Mouse (Mus musculus) lung, adult 2 months (tissue): Measurements from ENCODE around the gene Lekr1. TPM values are rescaled to one million over a fixed set of nuclear protein-coding genes. Genes with fewer than 3 reads are reported as not detected.

Experiments
- DNase-seq: peaks from one replicate; pipeline ENCODE4 v3.0.0; 2022
- H3K4me1 ChIP-seq: fragments of 200-500 bp; 2 replicates; pipeline ENCODE4 v1.6.1; 2011; ENCODE audit warnings: low read length; ENCODE audit not compliant: control insufficient read depth, insufficient read depth
- H3K4me3 ChIP-seq: fragments of 200-500 bp; replicated peaks from 2 replicates; pipeline ENCODE3; 2011; ENCODE audit warnings: low read depth, mild to moderate bottlenecking, control low read depth, low read length; ENCODE audit errors: extremely low read depth
- CTCF ChIP-seq: fragments of 200-500 bp; IDR thresholded peaks from 2 replicates; pipeline ENCODE4 v1.5.1; 2011; ENCODE audit warnings: mild to moderate bottlenecking, low read length, control low read depth; ENCODE audit not compliant: insufficient read depth
- POLR2A ChIP-seq: fragments of 200-500 bp; IDR thresholded peaks from 2 replicates; pipeline ENCODE4 v1.6.1; 2011; ENCODE audit warnings: low read depth, mild to moderate bottlenecking, control low read depth, low read length, borderline replicate concordance; ENCODE audit errors: extremely low read depth
- WGBS: fragments of 180-500 bp; shearing (Covaris S2); methylation state at CpG from one replicate; pipeline ENCODE4 v1.1.7; 2018; 5-methylcytosine and 5-hydroxymethylcytosine counted together
- polyA plus RNA-seq: library from polyadenylated mRNA; depleted of rRNA; stranded (reverse); fragments of >200 nt; gene quantifications from 2 replicates; pipeline ENCODE4 v1.2.3, GENCODE M21; 2012

Lekr1 gene
- polyA plus RNA-seq, 1 experiment = 1.3 TPM

DNA sequence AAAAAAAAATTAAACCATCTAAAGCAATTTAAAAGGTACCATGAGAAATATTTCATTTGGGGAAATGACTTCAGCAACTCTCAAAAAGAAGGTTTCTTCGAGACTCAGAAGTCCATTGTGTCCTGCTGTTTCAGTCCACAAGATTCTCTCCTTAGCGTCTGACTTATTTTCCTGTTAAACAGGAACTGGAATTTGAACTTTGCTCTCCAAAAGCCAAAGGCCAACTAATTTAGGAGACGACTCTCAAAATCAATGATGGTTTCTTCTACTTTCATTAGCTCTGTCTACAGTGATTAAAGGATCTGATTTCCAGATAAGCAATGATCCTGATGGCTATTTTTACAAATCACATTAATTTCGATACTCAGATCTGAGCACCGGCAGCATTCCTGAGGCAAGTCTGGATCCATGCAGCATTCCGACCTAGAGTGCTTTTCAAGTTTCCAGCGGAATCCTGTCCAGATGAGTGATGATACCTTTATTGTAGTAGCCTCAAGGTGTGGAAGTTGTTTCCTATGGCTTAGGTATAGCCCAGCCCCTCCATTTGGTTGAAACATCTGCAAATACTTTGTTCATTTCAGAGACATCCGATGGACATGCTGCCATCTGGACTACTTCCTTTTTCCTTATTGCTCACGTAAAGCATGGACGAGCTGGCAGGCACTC lies 11.4 kb upstream of the Lekr1 start:
- no peaks in the 10 kb centered on the region for H3K4me1 ChIP-seq
- 53% methylated on average over 10 of the region's 10 CpGs for WGBS
- TF ChIP-seq POLR2A = no peak
- no peak for TF ChIP-seq CTCF
- no peak for DNase-seq
- H3K4me3 ChIP-seq = no peak overlapping the region

DNA sequence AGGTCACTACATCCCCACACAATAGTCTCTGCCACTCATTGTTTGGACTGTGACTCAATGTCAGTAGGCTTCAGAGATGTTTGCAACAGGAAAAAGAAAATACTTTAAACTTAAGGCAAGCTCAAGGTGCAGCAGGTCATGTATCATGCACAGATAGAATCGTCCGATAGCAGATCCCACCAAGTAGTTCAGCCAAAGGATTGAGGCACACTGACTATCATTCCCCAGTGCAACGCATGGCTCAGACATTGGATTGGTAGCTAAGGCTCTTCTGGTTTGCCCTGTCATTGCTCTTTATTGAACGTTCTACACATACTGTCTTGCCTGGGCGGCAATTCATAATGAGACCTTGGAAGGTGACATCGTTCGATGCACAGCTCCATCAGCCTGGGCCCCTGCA lies 9.6 kb upstream of the Lekr1 start:
- H3K4me3 ChIP-seq = no peak overlapping the region
- TF ChIP-seq POLR2A = no peak
- no peak for TF ChIP-seq CTCF
- WGBS = 86% methylated on average over 7 of the region's 7 CpGs
- DNase-seq = no peak
- H3K4me1 ChIP-seq = no peaks in the 10 kb centered on the region

DNA sequence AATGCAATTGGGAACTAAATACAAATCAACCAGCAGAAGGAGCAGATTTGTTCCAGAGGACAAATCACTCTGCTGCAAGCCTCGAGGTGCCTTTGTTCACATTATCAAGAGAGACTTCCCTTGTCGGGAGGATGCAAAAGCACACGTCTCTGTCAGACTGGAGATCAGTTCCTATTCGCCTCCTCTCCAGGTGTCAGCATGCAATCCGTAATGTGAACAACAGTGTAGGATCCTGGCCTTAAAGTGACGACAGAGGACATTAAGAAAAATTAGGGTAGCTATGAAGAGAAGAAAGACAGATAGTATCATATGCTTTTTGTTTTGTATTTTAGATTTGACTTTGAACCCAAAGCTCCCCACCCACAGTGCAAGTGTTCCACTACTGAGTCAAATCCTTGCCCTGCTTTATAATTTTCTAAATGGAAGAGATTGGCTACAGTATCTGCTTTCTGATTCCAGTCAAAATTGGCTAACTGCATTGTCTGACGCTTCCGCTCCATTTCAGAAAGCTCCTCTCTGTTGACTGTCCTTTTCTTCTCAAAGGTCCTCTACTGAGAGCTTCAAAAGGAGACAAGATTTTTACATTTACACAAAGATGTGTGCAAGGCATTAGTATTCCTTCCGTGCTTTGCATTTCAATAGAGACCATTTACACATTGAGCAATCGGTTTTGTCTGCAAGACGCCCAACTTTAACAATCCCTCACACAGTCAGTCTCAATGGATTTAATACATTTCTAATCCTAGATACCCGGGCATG lies 8.9 kb upstream of the Lekr1 start:
- TF ChIP-seq POLR2A = no peak
- TF ChIP-seq CTCF = no peak
- 81% methylated on average over 12 of the region's 12 CpGs for WGBS

GRCm38 (mm10) chr3:65658081-65658612 lies 7.9 kb upstream of the Lekr1 start:
- WGBS = 56% methylated on average over 18 of the region's 18 CpGs
- no peak overlapping the region for H3K4me3 ChIP-seq
- no peak for TF ChIP-seq POLR2A
- TF ChIP-seq CTCF = no peak

More for the DNA sequence above, 8.9 kb upstream of the Lekr1 start:
- DNase-seq = no peak
- no peak overlapping the region for H3K4me3 ChIP-seq
- H3K4me1 ChIP-seq = no peaks in the 10 kb centered on the region

DNA sequence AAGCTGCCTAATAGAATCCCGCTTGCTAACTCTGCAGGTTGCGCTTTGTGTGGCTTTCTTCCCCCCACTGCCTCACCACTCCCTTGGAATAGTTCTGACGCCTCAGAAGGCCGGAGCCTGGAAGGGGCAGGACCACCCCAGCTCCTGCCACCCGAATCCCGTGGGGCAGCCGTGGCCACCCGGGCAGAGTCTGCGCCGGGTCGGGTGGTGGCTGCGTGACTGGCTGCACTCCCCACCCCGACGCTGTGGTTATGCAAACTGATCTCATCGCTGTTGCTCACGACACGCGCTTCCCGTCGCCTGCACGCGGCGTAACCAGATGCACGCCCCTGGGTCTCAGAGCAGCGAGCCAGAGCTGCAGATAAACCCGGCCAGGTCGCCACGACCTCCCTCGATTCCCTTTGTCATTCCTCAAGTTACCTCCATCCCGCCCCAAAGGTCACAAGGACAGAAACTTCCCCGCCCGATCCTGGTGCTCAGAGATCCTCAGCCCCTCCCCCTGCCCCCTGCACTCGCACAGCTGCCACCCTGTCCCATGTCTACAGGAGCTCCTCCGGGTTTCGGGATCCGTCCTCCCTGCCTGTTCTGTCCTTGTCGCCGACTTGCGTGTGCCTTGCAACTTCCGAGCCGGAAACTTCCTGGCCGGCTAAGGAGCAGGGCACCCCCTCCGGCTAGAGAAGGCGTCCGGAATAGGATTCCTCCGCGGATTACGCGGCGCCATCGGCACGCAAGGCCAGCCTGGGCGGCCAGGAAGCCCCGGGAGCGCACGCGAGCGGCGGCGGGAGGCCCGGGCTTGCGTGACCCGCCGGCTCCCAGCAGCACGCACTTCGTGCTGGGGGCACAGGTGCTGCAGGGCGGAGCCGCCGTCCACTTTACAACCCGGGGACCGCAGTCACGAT lies 7.1 kb upstream of the Lekr1 start:
- WGBS = under 1% methylated on average over 72 of the region's 72 CpGs
- no peak for TF ChIP-seq CTCF
- peak; percentile 63 for TF ChIP-seq POLR2A
- H3K4me3 ChIP-seq = peak overlapping the region; percentile 74
- no peaks in the 10 kb centered on the region; the same call in 1 of the 2 replicates for H3K4me1 ChIP-seq
- DNase-seq = peak; percentile 79

More at GRCm38 (mm10) chr3:65658081-65658612, 7.9 kb upstream of the Lekr1 start:
- H3K4me1 ChIP-seq = no peaks in the 10 kb centered on the region; the same call in 1 of the 2 replicates
- DNase-seq = no peak

GRCm38 (mm10) chr3:65659620-65659932 lies 6.5 kb upstream of the Lekr1 start:
- Histone ChIP-seq H3K4me1 (no peaks in the 10 kb centered on the region; the same call in 1 of the 2 replicates), H3K4me3 (peak overlapping the region; percentile 74)
- DNase-seq = no peak
- whole genome bisulfite sequencing = 4% methylated on average over 9 of the region's 9 CpGs
- TF ChIP-seq POLR2A = no peak

GRCm38 (mm10) chr3:65660336-65660735 lies 5.7 kb upstream of the Lekr1 start:
- WGBS = 93% methylated on average over 4 of the region's 4 CpGs
- Histone ChIP-seq H3K4me1 (no peaks in the 10 kb centered on the region; the same call in 1 of the 2 replicates), H3K4me3 (no peak overlapping the region)
- DNase-seq = no peak
- TF ChIP-seq POLR2A = no peak
- no peak for TF ChIP-seq CTCF

- DNase-seq = no peak
- 66% methylated on average over 3 of the region's 3 CpGs for WGBS
- no peak overlapping the region for H3K4me3 ChIP-seq
- TF ChIP-seq CTCF (no peak), POLR2A (no peak)
- H3K4me1 ChIP-seq = peaks cover 2% of the 10 kb centered on the region; the same call in 1 of the 2 replicates
Observed at GRCm38 (mm10) chr3:65661731-65662130, 4.3 kb upstream of the Lekr1 start.

DNA sequence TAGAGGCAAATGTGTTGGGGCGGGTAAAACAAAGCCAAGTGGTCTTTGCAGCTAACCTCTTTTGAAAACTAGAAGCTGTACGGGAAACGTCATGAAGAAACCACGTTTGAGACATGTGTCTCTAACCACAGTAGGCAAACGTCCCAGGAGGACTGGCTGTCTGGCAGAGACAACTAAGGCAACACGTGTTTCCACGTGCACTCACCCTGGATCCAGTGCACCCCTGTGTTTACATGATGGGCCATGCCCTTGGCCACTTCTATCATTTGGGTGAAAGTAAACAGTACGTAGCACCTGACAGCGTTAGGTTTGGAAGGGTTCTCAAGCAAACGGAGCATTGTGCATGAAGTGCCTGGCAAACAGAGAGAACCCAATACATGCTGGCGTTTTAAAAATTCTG lies 2.9 kb upstream of the Lekr1 start:
- TF ChIP-seq POLR2A = no peak
- TF ChIP-seq CTCF = no peak
- DNase-seq = peak; percentile 29
- Histone ChIP-seq H3K4me3 (no peak overlapping the region), H3K4me1 (peaks cover 2% of the 10 kb centered on the region; the same call in 1 of the 2 replicates)
- 29% methylated on average over 11 of the region's 11 CpGs for WGBS
